ENCODE assay signal across 8 mouse cellular contexts in the genomic region with DNA sequence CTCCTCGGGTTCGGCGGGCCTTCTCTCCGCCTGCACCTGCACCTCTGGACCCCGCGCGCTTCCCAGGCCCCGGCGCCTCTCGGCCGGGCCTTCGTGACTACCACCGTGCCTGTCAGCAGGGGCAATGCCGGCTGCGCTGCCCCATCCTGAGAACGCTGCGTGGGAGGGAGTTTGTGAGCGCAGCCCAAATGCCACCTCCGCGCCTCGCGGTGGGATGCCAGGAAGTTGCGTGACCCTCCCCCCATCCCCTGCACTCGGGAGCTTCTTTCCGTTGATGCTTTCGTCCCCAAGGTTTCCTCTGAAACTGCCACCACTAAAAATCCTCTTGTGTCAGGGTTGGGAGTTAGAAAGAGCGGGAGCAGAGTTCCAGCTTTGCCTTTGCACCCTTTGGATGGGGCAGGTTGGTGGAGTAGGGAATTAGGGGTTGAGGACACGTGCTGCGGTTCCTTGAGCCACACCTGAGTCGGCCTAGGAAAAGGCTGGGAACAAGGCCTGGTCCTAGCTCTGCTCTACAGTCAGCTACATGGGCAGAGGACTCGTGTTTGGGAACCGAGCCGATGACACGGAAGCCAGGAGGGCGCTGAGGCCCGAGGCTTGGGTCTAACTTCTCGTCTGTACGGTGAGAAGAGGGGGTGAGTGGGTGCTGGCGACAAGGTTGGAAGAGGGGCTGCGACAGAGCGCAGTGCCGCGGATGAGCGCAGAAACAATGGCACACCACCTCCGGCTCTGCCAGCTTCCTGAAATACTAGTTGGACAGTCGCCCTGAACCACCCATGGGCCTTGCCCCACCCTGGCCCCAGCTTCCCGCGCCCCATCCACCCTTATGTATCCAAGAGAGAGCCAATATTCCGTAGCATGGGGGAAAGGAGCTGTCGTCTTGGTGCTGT. TPM values are rescaled to one million over a fixed set of nuclear protein-coding genes. Genes with fewer than 3 reads are reported as not detected.
A peak's percentile ranks its signal among the peaks of the same experiment; 100 is the strongest.
DNase-seq lines count a peak whose midpoint lies in the region; ATAC-seq and TF ChIP-seq lines count a peak whose summit lies in the region.

No protein-coding gene starts in this region.

- no peaks in the 10 kb centered on the region for H3K79me2 ChIP-seq in heart, adult 2 months (replicated peaks; ENCODE audit: control insufficient read depth, insufficient read depth, low read length)

- 1% methylated on average over 50 of the region's 50 CpGs for WGBS in heart, embryonic 14.5 days
- WGBS in heart, adult 2 months: 3% methylated on average over 50 of the region's 50 CpGs
- WGBS in hindbrain, embryonic 12.5 days: 2% methylated on average over 49 of the region's 50 CpGs
- WGBS in midbrain, embryonic 11.5 days: under 1% methylated on average over 50 of the region's 50 CpGs

- TF ChIP-seq EP300 in heart, adult 2 months (IDR thresholded peaks at IDR 0.05; ENCODE audit: insufficient read depth, low read depth, low read length): no peak

- H3K4me3 ChIP-seq in heart, embryonic 14.5 days (ENCODE audit: control insufficient read depth in 1 of 2, insufficient read depth in 1 of 2, low read depth in 1 of 2, low read length in 2 of 2): peak overlapping the region; percentile 11 to 41
- H3K4me3 ChIP-seq in heart, adult 2 months: no peak overlapping the region
- peak overlapping the region; percentile 52 for H3K4me3 ChIP-seq in hindbrain, embryonic 12.5 days
- peak overlapping the region; percentile 92 for H3K4me3 ChIP-seq in midbrain, embryonic 11.5 days (ENCODE audit: low read depth, low read length)

- intact Hi-C loops in heart, adult 2 months (cut with DNase I): loop anchor here (10.0 kb wide), 1 partner anchor 414 kb away; no protein-coding TSS in a partner anchor

- no peak for TF ChIP-seq CTCF in heart, adult 2 months (IDR thresholded peaks at IDR 0.05)

- DNase-seq in heart, adult 2 months: no peak
- peak; percentile 77 for DNase-seq in ZHBTc4 (ENCODE audit: low read depth, low spot score)
- peak; percentile 97 for DNase-seq in midbrain, embryonic 11.5 days (ENCODE audit: low spot score, missing footprints)
- DNase-seq in adrenal gland, postnatal 10 days: no peak
- DNase-seq in adrenal gland, postnatal 14 days: no peak
- no peak for DNase-seq in left cerebral cortex, adult 18-20 months (ENCODE audit: low spot score in 2 of 2)

- H3K9me3 ChIP-seq in heart, embryonic 14.5 days (ENCODE audit: control insufficient read depth, low read length): no peaks in the 10 kb centered on the region
- H3K9me3 ChIP-seq in hindbrain, embryonic 12.5 days (replicated peaks): no peaks in the 10 kb centered on the region
- H3K9me3 ChIP-seq in midbrain, embryonic 11.5 days (ENCODE audit: control insufficient read depth, low read length): no peaks in the 10 kb centered on the region

- H3K27ac ChIP-seq in heart, embryonic 14.5 days (replicated peaks in 1 of 2; ENCODE audit: control insufficient read depth in 1 of 2, insufficient read depth in 1 of 2, low read depth in 2 of 2, low read length in 2 of 2): no peak overlapping the region
- H3K27ac ChIP-seq in heart, adult 2 months: no peak overlapping the region
- peak overlapping the region; percentile 85 for H3K27ac ChIP-seq in hindbrain, embryonic 12.5 days
- H3K27ac ChIP-seq in midbrain, embryonic 11.5 days (ENCODE audit: low read depth, low read length): peak overlapping the region; percentile 92

- peak overlapping the region; percentile 71 for H3K4me2 ChIP-seq in heart, embryonic 14.5 days (ENCODE audit: low read length)
- peak overlapping the region; percentile 66 for H3K4me2 ChIP-seq in hindbrain, embryonic 12.5 days (replicated peaks)
- peak overlapping the region; percentile 98 for H3K4me2 ChIP-seq in midbrain, embryonic 11.5 days

- ATAC-seq in heart, embryonic 14.5 days (ENCODE audit: insufficient number of reproducible peaks, insufficient read depth, low FRiP score, low read depth): peak; percentile 13; the same call in 1 of the 2 replicates
- ATAC-seq in hindbrain, embryonic 12.5 days (ENCODE audit: low FRiP score): peak; percentile 74
- peak; percentile 62 for ATAC-seq in midbrain, embryonic 11.5 days (ENCODE audit: low FRiP score)

- no peaks in the 10 kb centered on the region for H3K36me3 ChIP-seq in heart, embryonic 14.5 days (ENCODE audit: control insufficient read depth, insufficient read depth, low read length)
- no peaks in the 10 kb centered on the region; the same call in 1 of the 2 replicates for H3K36me3 ChIP-seq in heart, adult 2 months (ENCODE audit: control insufficient read depth, insufficient read depth, low read length)
- no peaks in the 10 kb centered on the region for H3K36me3 ChIP-seq in hindbrain, embryonic 12.5 days
- H3K36me3 ChIP-seq in midbrain, embryonic 11.5 days (ENCODE audit: control insufficient read depth, insufficient read depth, low read length): no peaks in the 10 kb centered on the region

- H3K27me3 ChIP-seq in heart, embryonic 14.5 days (ENCODE audit: control insufficient read depth, insufficient read depth, low read length): peaks cover 90% of the 10 kb centered on the region
- peaks cover 28% of the 10 kb centered on the region for H3K27me3 ChIP-seq in heart, adult 2 months (ENCODE audit: control insufficient read depth, insufficient read depth, low read length)
- H3K27me3 ChIP-seq in hindbrain, embryonic 12.5 days: peaks cover 26% of the 10 kb centered on the region
- no peaks in the 10 kb centered on the region; the same call in none of the 2 replicates for H3K27me3 ChIP-seq in midbrain, embryonic 11.5 days (ENCODE audit: control insufficient read depth, insufficient read depth, low read length)

- 0 out of 2 replicates have a peak overlapping the region, but pooled peaks have one; percentile 21 for H3K9ac ChIP-seq in heart, embryonic 14.5 days (ENCODE audit: low read length)
- H3K9ac ChIP-seq in heart, adult 2 months (ENCODE audit: low read depth, low read length): no peak overlapping the region
- peak overlapping the region; percentile 63 for H3K9ac ChIP-seq in hindbrain, embryonic 12.5 days
- H3K9ac ChIP-seq in midbrain, embryonic 11.5 days (ENCODE audit: low read length): peak overlapping the region; percentile 99

- TF ChIP-seq POLR2A in heart, adult 2 months (IDR thresholded peaks at IDR 0.05; ENCODE audit: insufficient read depth, low read depth, low read length): no peak

- peaks cover 8 to 19% of the 10 kb centered on the region in 2 experiments; a peak in 3 of 4 replicates for H3K4me1 ChIP-seq in heart, embryonic 14.5 days (ENCODE audit: control insufficient read depth in 2 of 2, insufficient read depth in 2 of 2, low read length in 2 of 2)
- H3K4me1 ChIP-seq in heart, adult 2 months (ENCODE audit: control insufficient read depth, insufficient read depth, low read length): no peaks in the 10 kb centered on the region
- H3K4me1 ChIP-seq in hindbrain, embryonic 12.5 days: peaks cover 27% of the 10 kb centered on the region
- peaks cover 37% of the 10 kb centered on the region for H3K4me1 ChIP-seq in midbrain, embryonic 11.5 days (ENCODE audit: control insufficient read depth, insufficient read depth, low read length)

RNA-seq across cellular contexts. Expression of a gene that starts 1.1 kb away (rescaled TPM):
- 0.24 TPM in 1 of 2 replicates, not detected in the other for polyA plus RNA-seq in heart, embryonic 14.5 days (2014; fragmentation: Nextera tagmentation; extraction: Ambion mirVana)
- total RNA-seq in heart, adult 2 months (2021): not detected
- 0.66 TPM in 1 of 2 replicates, not detected in the other for polyA plus RNA-seq in heart, adult 2 months (2012; rRNA removed)
- 37.3 and 39.5 TPM in 2 replicates for polyA plus RNA-seq in hindbrain, embryonic 12.5 days (2016; fragmentation: Nextera tagmentation; extraction: Ambion mirVana)
- polyA plus RNA-seq in midbrain, embryonic 11.5 days (2014; fragmentation: Nextera tagmentation; extraction: Ambion mirVana): 48.7 and 49.5 TPM in 2 replicates
- total RNA-seq in adrenal gland, postnatal 10 days (2021): under 1 TPM; 0.45 TPM
- total RNA-seq in adrenal gland, postnatal 14 days (2021): 0.63 and 0.75 TPM in 2 replicates
- total RNA-seq in left cerebral cortex, adult 18-20 months (2021): 10 to 100 TPM; 43.8 to 46.5 TPM

Comparison
In these comparisons a context has a peak if more than half of its experiments do, and no peak if none do; other contexts are left out.
1. ATAC-seq: peak in every context shown above with its lines; median percentile 74 in hindbrain, embryonic 12.5 days; 62 in midbrain, embryonic 11.5 days; 13 in heart, embryonic 14.5 days.
2. H3K27ac ChIP-seq: peak in hindbrain, embryonic 12.5 days (single experiment) and midbrain, embryonic 11.5 days (single experiment); none in heart, embryonic 14.5 days (0 of 2) and heart, adult 2 months (single experiment).
3. DNase-seq: peak in ZHBTc4 (single experiment) and midbrain, embryonic 11.5 days (single experiment); none in heart, adult 2 months (0 of 2), adrenal gland, postnatal 10 days (single experiment), adrenal gland, postnatal 14 days (single experiment) and left cerebral cortex, adult 18-20 months (0 of 2).
4. RNA of a gene that starts 1.1 kb away (total RNA-seq): 43.8 to 46.5 TPM in left cerebral cortex, adult 18-20 months; 0.63 to 0.75 TPM in adrenal gland, postnatal 14 days, 0.45 TPM in adrenal gland, postnatal 10 days and not detected in heart, adult 2 months; every median in the first group is over 10 times any median in the second.
5. Peak in every context shown above with its lines, with median percentiles within 50 percentile points of each other: H3K4me2 ChIP-seq.